In genomic region chr14:76569271-76569961, GRCm38 (mm10) we compare ENCODE assay signal across 8 mouse cellular contexts. TPM values are rescaled to one million over a fixed set of nuclear protein-coding genes. Genes with fewer than 3 reads are reported as not detected.
A peak's percentile ranks its signal among the peaks of the same experiment; 100 is the strongest.
DNase-seq lines count a peak whose midpoint lies in the region; ATAC-seq lines count a peak whose summit lies in the region.

No protein-coding gene starts in this region.

- H3K4me1 ChIP-seq in neural tube, embryonic 15.5 days, result no peaks in the 10 kb centered on the region
- H3K4me1 ChIP-seq in stomach, embryonic 14.5 days (ENCODE audit: control insufficient read depth, insufficient read depth, low read length), result peaks cover 13% of the 10 kb centered on the region
- no peaks in the 10 kb centered on the region for H3K4me1 ChIP-seq in forebrain, embryonic 13.5 days

- H3K4me3 ChIP-seq in neural tube, embryonic 15.5 days (replicated peaks), result no peak overlapping the region
- H3K4me3 ChIP-seq in stomach, embryonic 14.5 days (ENCODE audit: low read depth, low read length), result no peak overlapping the region
- no peak overlapping the region for H3K4me3 ChIP-seq in forebrain, embryonic 13.5 days

- no peak overlapping the region for H3K4me2 ChIP-seq in neural tube, embryonic 15.5 days
- 0 out of 2 replicates have a peak overlapping the region, but pooled peaks have one; percentile 12 for H3K4me2 ChIP-seq in stomach, embryonic 14.5 days (replicated peaks; ENCODE audit: low read depth, low read length)
- no peak overlapping the region for H3K4me2 ChIP-seq in forebrain, embryonic 13.5 days

- ATAC-seq in neural tube, embryonic 15.5 days (ENCODE audit: low FRiP score), result no peak
- ATAC-seq in stomach, embryonic 14.5 days (ENCODE audit: insufficient number of reproducible peaks, insufficient read depth, low FRiP score, low read depth), result peak; percentile 76
- ATAC-seq in forebrain, embryonic 13.5 days, result no peak

- DNase-seq in neural tube, embryonic 10.5 days (ENCODE audit: extremely low spot score, low spot score), result peak; percentile 18
- peak; percentile 33 for DNase-seq in embryo, embryonic 9.5 days (ENCODE audit: extremely low spot score)
- DNase-seq in kidney, postnatal 14 days, result peak; percentile 53
- DNase-seq in layer of hippocampus, postnatal 36 days, result no peak
- no peak for DNase-seq in right cerebral cortex, postnatal 36 days (ENCODE audit: low spot score in 2 of 2)

- WGBS in neural tube, embryonic 15.5 days, result 63% methylated on average over 9 of the region's 9 CpGs
- 19% methylated on average over 9 of the region's 9 CpGs for WGBS in stomach, embryonic 14.5 days
- WGBS in forebrain, embryonic 13.5 days, result 77% methylated on average over 9 of the region's 9 CpGs

- H3K36me3 ChIP-seq in neural tube, embryonic 15.5 days, result no peaks in the 10 kb centered on the region
- H3K36me3 ChIP-seq in stomach, embryonic 14.5 days (ENCODE audit: control insufficient read depth, insufficient read depth, low read length), result no peaks in the 10 kb centered on the region
- no peaks in the 10 kb centered on the region for H3K36me3 ChIP-seq in forebrain, embryonic 13.5 days (ENCODE audit: poor library complexity, severe bottlenecking)

- H3K9ac ChIP-seq in neural tube, embryonic 15.5 days (replicated peaks), result no peak overlapping the region
- no peak overlapping the region for H3K9ac ChIP-seq in stomach, embryonic 14.5 days (replicated peaks; ENCODE audit: low read depth, low read length)
- no peak overlapping the region for H3K9ac ChIP-seq in forebrain, embryonic 13.5 days

- H3K27me3 ChIP-seq in neural tube, embryonic 15.5 days (replicated peaks), result no peaks in the 10 kb centered on the region
- H3K27me3 ChIP-seq in stomach, embryonic 14.5 days (ENCODE audit: control insufficient read depth, insufficient read depth, low read length), result no peaks in the 10 kb centered on the region
- H3K27me3 ChIP-seq in forebrain, embryonic 13.5 days, result no peaks in the 10 kb centered on the region

- H3K27ac ChIP-seq in neural tube, embryonic 15.5 days (replicated peaks), result no peak overlapping the region
- peak overlapping the region; percentile 61 for H3K27ac ChIP-seq in stomach, embryonic 14.5 days (ENCODE audit: low read length)
- no peak overlapping the region for H3K27ac ChIP-seq in forebrain, embryonic 13.5 days

- no peaks in the 10 kb centered on the region for H3K9me3 ChIP-seq in neural tube, embryonic 15.5 days (replicated peaks)
- H3K9me3 ChIP-seq in stomach, embryonic 14.5 days (ENCODE audit: control insufficient read depth, low read depth, low read length), result no peaks in the 10 kb centered on the region
- H3K9me3 ChIP-seq in forebrain, embryonic 13.5 days (replicated peaks), result no peaks in the 10 kb centered on the region

RNA-seq across cellular contexts. Expression of gene Serp2, which starts 12.7 kb away (rescaled TPM):
- 207 and 245 TPM in 2 replicates for polyA plus RNA-seq in neural tube, embryonic 15.5 days (2015; fragmentation: Nextera tagmentation; extraction: Ambion mirVana)
- 12.3 and 12.7 TPM in 2 replicates for polyA plus RNA-seq in stomach, embryonic 14.5 days (2014; fragmentation: Nextera tagmentation; extraction: Ambion mirVana)
- 100 to 1,000 TPM; 140 to 147 TPM for total RNA-seq in layer of hippocampus, postnatal 36 days (2021)
- 75.8 and 76.8 TPM in 2 replicates for polyA plus RNA-seq in forebrain, embryonic 13.5 days (2015; fragmentation: Nextera tagmentation; extraction: Ambion mirVana)

Comparison
In these comparisons a context has a peak if more than half of its experiments do, and no peak if none do; other contexts are left out.
1. DNase-seq: peak in neural tube, embryonic 10.5 days (single experiment), embryo, embryonic 9.5 days (single experiment) and kidney, postnatal 14 days (single experiment); none in layer of hippocampus, postnatal 36 days (0 of 2) and right cerebral cortex, postnatal 36 days (0 of 2).